Mouse (Mus musculus) ES-E14 (cell line): ENCODE results near the gene Spred2.

Experiments
- CHD2 ChIP-seq: IDR thresholded peaks from 2 replicates; pipeline ENCODE4 v1.6.1; 2014; ENCODE audit warnings: mild to moderate bottlenecking, low read depth, low read length, inconsistent platforms
- MAFK ChIP-seq: IDR thresholded peaks from 2 replicates; pipeline ENCODE4 v1.6.1; 2014; ENCODE audit warnings: mild to moderate bottlenecking, low read depth, low read length, inconsistent platforms; ENCODE audit not compliant: insufficient read depth
- ZNF384 ChIP-seq: IDR thresholded peaks from 2 replicates; pipeline ENCODE4 v1.6.1; 2012; ENCODE audit warnings: low read depth, low read length, inconsistent platforms

GRCm38 (mm10) chr11:19875551-19875950 is 48.6 kb upstream of the Spred2 start:
- TF ChIP-seq MAFK = no peak
- no peak for TF ChIP-seq CHD2
- no peak for TF ChIP-seq ZNF384
